Mouse (Mus musculus) small intestine, adult 2 months (tissue): ENCODE data around the gene Dclk3.

Experiments used
- CTCF ChIP-seq: fragments of 200-500 bp; IDR thresholded peaks from 2 replicates; pipeline ENCODE4 v1.5.1; 2012; ENCODE audit warnings: low read depth, mild to moderate bottlenecking, control low read depth, inconsistent platforms, low read length, moderate library complexity, mixed read lengths; ENCODE audit not compliant: insufficient replicate concordance, insufficient read length; ENCODE audit errors: extremely low read depth
- POLR2A ChIP-seq: fragments of 200-500 bp; IDR thresholded peaks from 2 replicates; pipeline ENCODE4 v1.6.1; 2012; ENCODE audit warnings: low read depth, mild to moderate bottlenecking, control low read depth, inconsistent platforms, low read length, moderate library complexity

DNA sequence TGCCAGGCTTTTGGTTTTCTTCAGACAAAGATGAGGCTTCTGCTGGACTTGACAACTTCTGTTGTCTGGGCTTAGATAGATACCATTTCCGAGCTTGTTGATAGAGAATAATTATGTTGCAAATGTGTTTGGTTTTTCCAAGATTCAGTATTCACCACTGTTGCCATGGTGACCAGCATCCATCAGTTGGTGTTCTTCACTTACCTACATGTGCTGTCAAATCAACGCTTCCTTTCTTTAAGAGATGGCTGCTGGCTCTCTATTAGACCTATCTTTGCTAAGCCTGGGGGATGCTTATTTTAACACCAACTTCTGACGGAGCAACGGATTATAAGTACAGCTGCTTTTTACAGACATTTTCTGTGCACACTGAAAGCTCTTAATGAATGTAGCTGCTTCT is 37.1 kb downstream of the Dclk3 start:
- TF ChIP-seq CTCF (no peak), POLR2A (no peak)
